Mouse (Mus musculus): Measurements from ENCODE around the gene Aco1. TPM values are rescaled to one million over a fixed set of nuclear protein-coding genes. Genes with fewer than 3 reads are reported as not detected.

Gene Aco1
- polyA plus RNA-seq, 1 experiment from 2014 or later: 60.8 TPM

GRCm38 (mm10) chr4:40244035-40244434, 101.2 kb downstream of the Aco1 start:
- H3K4me2 ChIP-seq: no peak overlapping the region
- no peaks in the 10 kb centered on the region for H3K9me3 ChIP-seq
- ATAC-seq (ENCODE audit: low FRiP score): no peak
- H3K4me3 ChIP-seq (replicated peaks): no peak overlapping the region
- no peak overlapping the region for H3K27ac ChIP-seq
- H3K4me1 ChIP-seq: peaks cover 10% of the 10 kb centered on the region
- H3K27me3 ChIP-seq: no peaks in the 10 kb centered on the region
- H3K36me3 ChIP-seq (replicated peaks): no peaks in the 10 kb centered on the region
- WGBS: 92% methylated on average over 8 of the region's 8 CpGs
- H3K9ac ChIP-seq: no peak overlapping the region

Other genes with a start within 250 kb of the Aco1 start
- 2.7 and 4.2 TPM in 2 replicates for gene Ddx58, start 96.7 kb downstream of the Aco1 start, polyA plus RNA-seq (2016; fragmentation: Nextera tagmentation; extraction: Ambion mirVana)
- gene Smim27, start 126.5 kb downstream of the Aco1 start, polyA plus RNA-seq (2016; fragmentation: Nextera tagmentation; extraction: Ambion mirVana): 32.7 and 35.3 TPM in 2 replicates
- 51.4 and 53.7 TPM in 2 replicates for gene Topors, start 126.8 kb downstream of the Aco1 start, polyA plus RNA-seq (2016; fragmentation: Nextera tagmentation; extraction: Ambion mirVana)
- gene Ndufb6, start 136.3 kb downstream of the Aco1 start, polyA plus RNA-seq (2016; fragmentation: Nextera tagmentation; extraction: Ambion mirVana): 272 and 275 TPM in 2 replicates

Data from forebrain, embryonic 12.5 days (tissue).